Mouse (Mus musculus): ENCODE data around the gene Fbxw7. TPM values are rescaled to one million over a fixed set of nuclear protein-coding genes. Genes with fewer than 3 reads are reported as not detected.

The Fbxw7 gene
- polyA plus RNA-seq, 1 experiment from 2014 or later, result 8.9 TPM

DNA sequence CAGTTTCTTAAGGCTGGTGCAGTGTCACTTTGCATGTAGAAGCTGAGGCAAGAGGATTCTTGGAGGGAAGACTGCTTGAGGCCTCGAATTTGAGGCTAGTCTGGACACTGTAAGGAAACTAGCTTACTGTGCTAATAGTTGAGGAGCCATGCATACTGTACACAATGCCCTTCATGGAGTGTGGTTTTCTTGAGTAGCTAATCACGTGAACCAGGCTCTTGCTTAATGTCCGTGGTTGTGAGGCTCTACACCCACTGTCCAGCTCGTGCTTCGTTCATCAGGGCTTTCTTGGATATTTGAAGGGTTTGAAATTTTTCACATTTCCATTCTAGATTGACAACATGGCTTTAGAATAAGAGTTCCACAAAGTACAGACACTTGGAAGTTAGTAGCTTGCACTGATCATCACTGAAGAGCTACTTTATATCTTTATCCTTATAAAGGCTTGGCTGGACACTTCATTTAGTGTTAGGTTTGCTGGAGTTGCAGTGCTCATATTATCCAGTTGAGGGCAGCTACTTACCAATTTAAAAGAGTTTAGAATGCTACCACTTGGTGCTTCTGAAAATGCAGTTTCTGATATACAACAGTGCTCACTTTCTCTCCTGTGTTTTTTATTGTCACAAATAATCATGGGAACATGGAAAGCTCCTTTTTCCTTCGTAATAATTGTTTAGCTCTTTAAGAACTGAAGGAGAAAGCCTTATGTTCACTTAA lies 106.8 kb downstream of the Fbxw7 start:
- WGBS, result 81% methylated on average over 6 of the region's 6 CpGs
- H3K4me3 ChIP-seq, result no peak overlapping the region
- no peaks in the 10 kb centered on the region for H3K9me3 ChIP-seq (replicated peaks)
- no peak for DNase-seq (ENCODE audit: low spot score)
- H3K27ac ChIP-seq (replicated peaks), result no peak overlapping the region
- H3K36me3 ChIP-seq, result no peaks in the 10 kb centered on the region
- no peaks in the 10 kb centered on the region for H3K27me3 ChIP-seq (ENCODE audit: low read depth, poor library complexity, severe bottlenecking)
- no peaks in the 10 kb centered on the region for H3K4me1 ChIP-seq

DNA sequence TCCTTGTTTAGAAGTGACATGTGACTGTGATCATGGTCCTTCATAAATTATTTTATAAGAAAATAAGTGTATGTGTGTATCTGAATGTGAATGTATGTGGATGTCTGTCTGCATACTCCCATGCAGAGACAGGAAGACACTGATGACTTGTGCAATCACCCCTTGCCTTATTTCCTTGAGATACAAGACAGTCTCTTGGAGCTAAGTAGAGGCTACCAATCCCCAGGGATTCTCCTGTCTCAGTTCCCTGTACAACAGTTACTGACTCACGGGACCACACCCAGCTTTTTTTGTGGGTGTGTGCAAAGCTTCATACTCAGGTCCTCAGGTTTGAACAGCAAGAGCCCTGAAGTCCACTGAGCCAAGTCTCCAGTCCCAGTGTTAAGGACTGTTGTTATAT lies 108.2 kb downstream of the Fbxw7 start:
- Histone ChIP-seq H3K27ac (replicated peaks) (no peak overlapping the region), H3K36me3 (no peaks in the 10 kb centered on the region), H3K27me3 (ENCODE audit: low read depth, poor library complexity, severe bottlenecking) (no peaks in the 10 kb centered on the region), H3K9me3 (replicated peaks) (no peaks in the 10 kb centered on the region), H3K4me3 (no peak overlapping the region), H3K4me1 (no peaks in the 10 kb centered on the region)
- 87% methylated on average over 1 of the region's 1 CpGs for WGBS
- DNase-seq (ENCODE audit: low spot score), result no peak

DNA sequence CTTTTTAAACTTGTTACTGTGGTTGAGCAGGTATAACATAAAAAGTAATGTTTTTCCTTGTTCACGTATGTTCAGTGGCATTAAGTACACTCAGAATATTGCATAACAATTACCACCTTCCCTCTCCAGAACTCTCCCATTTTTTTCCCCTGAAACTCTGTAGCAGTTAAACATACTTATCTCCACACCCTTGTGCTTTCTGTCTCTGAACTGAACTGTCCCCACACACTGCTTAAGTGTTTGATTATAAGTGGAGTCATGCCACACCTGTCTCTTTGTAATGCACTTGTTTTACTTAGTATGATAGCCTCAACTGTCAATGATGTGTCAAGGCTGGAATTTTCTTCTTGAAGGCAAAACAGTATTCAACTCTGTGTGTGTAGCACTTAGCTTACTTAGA lies 108.6 kb downstream of the Fbxw7 start:
- DNase-seq (ENCODE audit: low spot score), result no peak
- Histone ChIP-seq H3K4me3 (no peak overlapping the region), H3K27me3 (ENCODE audit: low read depth, poor library complexity, severe bottlenecking) (no peaks in the 10 kb centered on the region), H3K4me1 (no peaks in the 10 kb centered on the region), H3K36me3 (no peaks in the 10 kb centered on the region), H3K9me3 (replicated peaks) (no peaks in the 10 kb centered on the region), H3K27ac (replicated peaks) (no peak overlapping the region)
- WGBS, result 91% methylated on average over 1 of the region's 1 CpGs

DNA sequence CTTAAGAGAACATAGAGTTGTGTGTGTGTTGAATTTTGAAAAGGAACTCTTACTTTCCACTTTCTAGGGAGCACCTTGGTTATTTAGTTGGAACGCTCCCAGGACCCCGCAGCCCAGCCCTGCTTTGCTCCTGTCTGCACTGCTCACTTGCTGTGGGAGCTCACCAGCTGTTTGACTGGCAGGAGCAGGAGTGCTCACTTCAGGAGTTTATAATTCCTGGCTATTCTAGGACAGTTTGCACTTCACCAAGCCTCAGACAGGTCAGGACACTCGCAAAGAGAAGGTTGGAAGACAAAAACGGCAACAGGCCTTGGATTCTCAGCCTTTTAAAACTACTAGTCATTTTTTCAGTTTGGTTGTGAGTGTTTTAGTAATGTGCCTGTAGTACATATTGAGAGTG lies 110.2 kb downstream of the Fbxw7 start:
- H3K4me3 ChIP-seq, result no peak overlapping the region
- H3K4me1 ChIP-seq, result no peaks in the 10 kb centered on the region
- no peaks in the 10 kb centered on the region for H3K36me3 ChIP-seq
- 89% methylated on average over 4 of the region's 4 CpGs for WGBS
- no peaks in the 10 kb centered on the region for H3K27me3 ChIP-seq (ENCODE audit: low read depth, poor library complexity, severe bottlenecking)
- H3K27ac ChIP-seq (replicated peaks), result no peak overlapping the region
- DNase-seq (ENCODE audit: low spot score), result no peak
- no peaks in the 10 kb centered on the region for H3K9me3 ChIP-seq (replicated peaks)

DNA sequence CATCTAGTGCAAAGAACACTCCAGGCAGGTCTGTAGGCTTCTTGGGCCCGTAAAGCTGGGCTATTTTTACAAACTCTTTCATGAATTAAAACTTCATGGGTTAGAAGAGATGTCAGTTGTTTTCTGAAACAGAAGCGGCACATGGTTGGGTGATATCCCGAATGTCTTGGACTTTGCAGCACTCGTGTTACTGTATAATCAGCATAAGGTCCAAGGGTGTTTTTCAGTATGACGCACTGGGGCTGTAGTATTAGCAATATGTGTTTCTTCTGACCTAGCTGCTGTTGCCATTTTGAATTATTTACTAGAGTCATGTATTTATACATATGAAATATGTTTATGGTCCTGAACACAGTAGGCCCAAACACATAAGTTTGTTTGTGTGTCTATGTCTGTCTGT lies 111.1 kb downstream of the Fbxw7 start:
- Histone ChIP-seq H3K36me3 (no peaks in the 10 kb centered on the region), H3K4me1 (no peaks in the 10 kb centered on the region), H3K27ac (replicated peaks) (no peak overlapping the region), H3K27me3 (ENCODE audit: low read depth, poor library complexity, severe bottlenecking) (no peaks in the 10 kb centered on the region), H3K9me3 (replicated peaks) (no peaks in the 10 kb centered on the region), H3K4me3 (no peak overlapping the region)
- no peak for DNase-seq (ENCODE audit: low spot score)
- 94% methylated on average over 5 of the region's 5 CpGs for WGBS

DNA sequence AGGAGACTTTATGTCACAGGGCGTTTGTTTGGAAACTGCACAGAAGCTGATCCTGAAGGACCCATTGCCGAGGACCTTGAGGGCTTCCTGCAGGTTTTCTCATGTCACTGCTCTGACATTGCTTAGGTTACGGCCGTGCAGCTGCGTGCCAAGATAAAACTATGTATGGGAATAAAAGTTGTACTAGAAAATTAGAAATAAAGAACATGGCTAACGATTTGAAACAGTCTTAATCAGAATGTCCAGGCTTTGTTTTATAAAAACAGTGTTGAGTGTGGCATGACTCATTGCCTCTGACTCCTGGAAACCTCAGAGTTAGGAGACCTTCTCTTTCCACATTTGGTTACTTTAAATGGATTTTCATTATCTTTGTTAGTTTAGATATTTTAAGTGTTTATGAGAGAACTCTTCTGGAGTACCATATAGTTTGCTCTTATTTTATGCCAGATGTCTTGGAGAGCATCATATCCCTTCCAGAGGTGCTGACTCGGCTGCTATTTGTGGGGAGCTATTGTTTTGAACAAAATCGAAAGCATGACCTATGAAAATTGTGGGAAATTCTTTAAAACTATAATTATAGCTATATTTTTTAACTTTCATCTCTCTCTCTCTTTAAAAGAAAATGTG lies 112.2 kb downstream of the Fbxw7 start:
- Histone ChIP-seq H3K4me1 (no peaks in the 10 kb centered on the region), H3K9me3 (replicated peaks) (no peaks in the 10 kb centered on the region), H3K36me3 (no peaks in the 10 kb centered on the region), H3K27me3 (ENCODE audit: low read depth, poor library complexity, severe bottlenecking) (no peaks in the 10 kb centered on the region), H3K27ac (replicated peaks) (no peak overlapping the region), H3K4me3 (no peak overlapping the region)
- no peak for DNase-seq (ENCODE audit: low spot score)
- 94% methylated on average over 8 of the region's 8 CpGs for WGBS

DNA sequence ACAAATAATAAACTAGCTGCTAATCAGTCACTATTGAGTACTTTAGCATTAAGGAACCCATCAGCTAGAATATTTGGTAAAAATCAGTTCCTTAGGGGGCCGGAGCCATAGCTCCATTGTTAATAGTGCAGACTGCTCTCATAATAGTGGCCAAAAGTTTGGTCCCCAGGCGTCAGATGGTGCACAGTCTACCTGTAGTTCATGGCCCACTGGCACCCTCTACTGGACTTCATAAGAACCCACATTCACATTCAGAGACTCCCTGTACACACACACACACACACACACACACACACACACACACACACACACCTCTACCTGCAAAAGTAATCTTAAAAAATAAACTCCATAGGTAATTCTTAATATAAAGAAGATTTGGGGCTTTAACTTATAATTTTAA lies 112.8 kb downstream of the Fbxw7 start:
- no peak for DNase-seq (ENCODE audit: low spot score)
- 84% methylated on average over 2 of the region's 2 CpGs for WGBS
- Histone ChIP-seq H3K27me3 (ENCODE audit: low read depth, poor library complexity, severe bottlenecking) (no peaks in the 10 kb centered on the region), H3K4me1 (no peaks in the 10 kb centered on the region), H3K36me3 (no peaks in the 10 kb centered on the region), H3K4me3 (no peak overlapping the region), H3K27ac (replicated peaks) (no peak overlapping the region), H3K9me3 (replicated peaks) (no peaks in the 10 kb centered on the region)

DNA sequence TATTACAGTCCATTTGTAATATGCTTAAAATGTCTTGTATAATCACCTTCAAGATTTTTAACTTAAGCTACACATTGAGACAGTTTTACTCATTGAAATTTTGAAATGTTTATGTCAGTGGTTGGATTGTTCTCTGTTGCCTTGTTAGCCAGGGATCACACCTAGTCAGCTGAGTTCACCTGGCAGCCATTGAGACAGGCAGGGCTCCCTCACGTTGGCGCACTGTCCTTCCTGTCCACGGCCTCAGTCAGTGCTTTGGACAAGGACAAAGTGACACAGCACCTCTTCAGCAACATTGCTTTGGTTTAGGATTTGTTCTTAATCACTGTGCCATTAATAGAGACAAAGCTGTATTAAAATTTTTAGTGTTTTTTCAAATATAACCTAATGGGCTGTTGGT lies 114.1 kb downstream of the Fbxw7 start:
- no peaks in the 10 kb centered on the region for H3K9me3 ChIP-seq (replicated peaks)
- DNase-seq (ENCODE audit: low spot score), result no peak
- 93% methylated on average over 3 of the region's 3 CpGs for WGBS
- H3K27ac ChIP-seq (replicated peaks), result no peak overlapping the region
- H3K27me3 ChIP-seq (ENCODE audit: low read depth, poor library complexity, severe bottlenecking), result no peaks in the 10 kb centered on the region
- H3K36me3 ChIP-seq, result no peaks in the 10 kb centered on the region
- no peak overlapping the region for H3K4me3 ChIP-seq
- H3K4me1 ChIP-seq, result no peaks in the 10 kb centered on the region

DNA sequence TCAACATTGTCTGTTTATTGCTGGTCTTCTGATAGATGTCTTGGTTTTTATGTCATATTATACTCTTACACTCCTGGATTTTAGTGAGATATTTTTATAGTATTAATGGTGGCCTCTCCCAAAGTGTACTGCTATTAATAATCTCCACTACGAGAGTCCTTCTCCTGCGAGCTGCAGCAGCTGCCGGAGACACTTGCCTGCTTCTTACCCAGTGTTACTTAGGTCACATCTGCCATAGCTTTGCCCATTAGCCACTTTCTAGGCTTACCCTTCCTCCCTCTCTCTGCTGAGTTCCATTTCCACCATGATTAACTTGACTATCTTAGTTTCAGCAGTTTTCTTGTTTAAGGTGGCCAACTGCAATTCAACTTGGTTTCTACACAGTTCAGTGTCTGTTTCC lies 115.6 kb downstream of the Fbxw7 start:
- no peaks in the 10 kb centered on the region; the same call in 1 of the 2 replicates for H3K4me1 ChIP-seq
- H3K27me3 ChIP-seq (ENCODE audit: low read depth, poor library complexity, severe bottlenecking), result no peaks in the 10 kb centered on the region
- no peak overlapping the region for H3K27ac ChIP-seq (replicated peaks)
- 92% methylated on average over 3 of the region's 3 CpGs for WGBS
- no peak overlapping the region for H3K4me3 ChIP-seq
- DNase-seq (ENCODE audit: low spot score), result no peak
- no peaks in the 10 kb centered on the region for H3K9me3 ChIP-seq (replicated peaks)
- no peaks in the 10 kb centered on the region for H3K36me3 ChIP-seq

DNA sequence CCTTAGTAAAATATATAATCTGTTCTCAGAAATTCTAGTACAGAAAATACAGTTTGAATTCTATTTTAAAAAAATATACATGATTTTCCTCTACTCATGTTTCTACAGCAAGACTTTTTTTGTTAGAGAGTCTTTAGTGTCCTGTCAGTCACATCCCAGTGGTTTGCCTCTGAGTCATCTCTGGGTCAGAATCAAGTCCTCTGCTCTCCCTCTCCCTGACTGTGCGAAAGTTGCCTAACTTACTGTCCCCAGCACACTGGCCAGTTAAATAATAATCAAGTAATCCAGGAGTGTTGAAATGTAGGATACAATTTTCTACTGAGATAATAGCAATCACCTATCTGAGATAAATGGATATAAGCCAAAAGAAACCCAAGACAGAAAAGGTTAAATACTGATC lies 120.7 kb downstream of the Fbxw7 start:
- DNase-seq (ENCODE audit: low spot score), result no peak
- Histone ChIP-seq H3K4me1 (peaks cover 28% of the 10 kb centered on the region), H3K9me3 (replicated peaks) (no peaks in the 10 kb centered on the region), H3K36me3 (no peaks in the 10 kb centered on the region), H3K4me3 (no peak overlapping the region), H3K27me3 (ENCODE audit: low read depth, poor library complexity, severe bottlenecking) (no peaks in the 10 kb centered on the region), H3K27ac (replicated peaks) (no peak overlapping the region)
- WGBS, result 90% methylated on average over 1 of the region's 1 CpGs

DNA sequence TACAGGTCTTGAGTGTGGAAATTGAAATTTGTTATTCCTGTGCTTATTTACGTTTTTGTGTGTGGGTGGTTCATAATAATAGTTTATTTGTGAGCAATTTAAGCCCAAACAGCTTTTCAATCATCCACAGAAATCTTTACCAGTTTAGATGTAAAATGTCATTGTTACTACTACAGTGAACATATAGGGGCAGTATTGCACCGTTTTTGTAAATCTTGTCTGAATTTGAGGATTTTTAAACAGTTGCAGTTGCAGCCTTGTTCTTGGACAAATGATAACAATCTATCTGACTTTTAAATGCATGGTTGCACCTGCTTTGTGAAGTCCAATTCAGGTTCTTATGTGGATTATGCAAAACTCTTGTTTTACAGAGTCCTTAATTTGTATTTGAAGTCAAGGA lies 121.2 kb downstream of the Fbxw7 start:
- DNase-seq (ENCODE audit: low spot score), result no peak
- Histone ChIP-seq H3K27ac (replicated peaks) (no peak overlapping the region), H3K4me3 (no peak overlapping the region), H3K4me1 (peaks cover 28% of the 10 kb centered on the region), H3K27me3 (ENCODE audit: low read depth, poor library complexity, severe bottlenecking) (no peaks in the 10 kb centered on the region), H3K9me3 (replicated peaks) (no peaks in the 10 kb centered on the region), H3K36me3 (no peaks in the 10 kb centered on the region)
- WGBS, result 64% methylated on average over 2 of the region's 2 CpGs

DNA sequence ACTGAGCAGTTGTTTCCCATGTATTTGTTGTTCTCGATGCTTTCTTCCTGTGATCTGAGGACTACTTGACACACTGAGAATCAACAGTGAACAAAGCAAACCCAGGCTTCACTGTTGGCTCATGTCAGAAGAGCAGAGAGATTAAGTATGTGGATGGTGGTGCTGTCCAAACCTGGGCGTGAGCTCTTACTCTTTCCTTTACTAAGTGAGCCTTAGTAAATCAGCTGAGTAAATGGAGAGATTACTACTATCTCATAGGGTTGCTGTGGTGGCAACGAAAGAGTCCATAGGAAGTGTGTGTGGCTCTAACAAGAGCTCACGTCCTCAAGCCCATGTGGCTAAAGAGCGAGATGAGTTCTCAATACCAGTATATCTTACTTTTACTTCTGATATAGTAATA lies 121.9 kb downstream of the Fbxw7 start:
- no peak for DNase-seq (ENCODE audit: low spot score)
- Histone ChIP-seq H3K9me3 (replicated peaks) (no peaks in the 10 kb centered on the region), H3K27ac (replicated peaks) (peak overlapping the region; percentile 75), H3K4me3 (no peak overlapping the region), H3K4me1 (peaks cover 28% of the 10 kb centered on the region), H3K36me3 (no peaks in the 10 kb centered on the region), H3K27me3 (ENCODE audit: low read depth, poor library complexity, severe bottlenecking) (no peaks in the 10 kb centered on the region)
- 66% methylated on average over 5 of the region's 5 CpGs for WGBS

Measured in midbrain, embryonic 10.5 days (tissue).